Mouse (Mus musculus) left cerebral cortex, adult 6 months (tissue): ENCODE measurements around the gene Prdx1. TPM values are rescaled to one million over a fixed set of nuclear protein-coding genes. Genes with fewer than 3 reads are reported as not detected.

Source experiments
- long read RNA-seq, 2 experiments: library from polyadenylated mRNA; unstranded; transcript quantifications; one replicate each; pipeline ENCODE4 v2.0.0; 2019 to 2020
- polyA plus RNA-seq: library from polyadenylated mRNA; unstranded; fragments of <200 nt; fragmentation: Nextera tagmentation; gene quantifications from 2 replicates; pipeline ENCODE4 v1.2.3, GENCODE M21; 2021

Prdx1 gene
- polyA plus RNA-seq, result 680 and 725 TPM in 2 replicates
- long read RNA-seq, experiment 1, transcript Prdx1-202 (6 exons, 877 nt), result minor isoform, 7 of 751 reads
- long read RNA-seq, experiment 1, transcript Prdx1-201 (5 exons, 636 nt), result minor isoform, 12 of 751 reads
- long read RNA-seq, experiment 1, transcript Prdx1-204 (6 exons, 2,294 nt), result major isoform, 725 of 751 reads
- long read RNA-seq, experiment 1, partial matches to known transcripts, result 1 of 751 reads
- long read RNA-seq, experiment 1, other reads (novel, unspliced or antisense), result 6 of 751 reads
- long read RNA-seq, experiment 2, transcript Prdx1-204 (6 exons, 2,294 nt), result major isoform, 841 of 912 reads
- long read RNA-seq, experiment 2, transcript Prdx1-201 (5 exons, 636 nt), result minor isoform, 22 of 912 reads
- long read RNA-seq, experiment 2, partial matches to known transcripts, result 20 of 912 reads
- long read RNA-seq, experiment 2, other reads (novel, unspliced or antisense), result 27 of 912 reads

GRCm38 (mm10) chr4:116685402-116686061 is at the start of gene Prdx1:
Prdx1 (plus strand) TSS chr4:116685544.

GRCm38 (mm10) chr4:116650924-116651796 is 34.2 kb upstream of the Prdx1 start, which contains the start of gene Akr1a1:
Akr1a1 (minus strand) TSS chr4:116651680.

GRCm38 (mm10) chr4:116708201-116708764 is 22.9 kb downstream of the Prdx1 start, which contains the start of the genes Mmachc and Ccdc163:
Mmachc (minus strand) TSS chr4:116708406.
Ccdc163 (plus strand) TSS chr4:116708509.

GRCm38 (mm10) chr4:116720343-116721097 is 35.2 kb downstream of the Prdx1 start, which contains the start of gene Tesk2:
Tesk2 (plus strand) TSS chr4:116720948.

Other genes with a start within 250 kb of the Prdx1 start
- 10.1 and 13.0 TPM in 2 replicates for gene Mast2, start 221.4 kb upstream of the Prdx1 start, polyA plus RNA-seq
- 4.4 and 4.7 TPM in 2 replicates for gene Ipp, start 178.0 kb upstream of the Prdx1 start, polyA plus RNA-seq
- gene Tmem69, start 129.6 kb upstream of the Prdx1 start, polyA plus RNA-seq, result 5.1 and 6.1 TPM in 2 replicates
- gene Gpbp1l1, start 127.9 kb upstream of the Prdx1 start, polyA plus RNA-seq, result 5.2 and 5.8 TPM in 2 replicates
- 1.8 and 3.2 TPM in 2 replicates for gene Ccdc17, start 88.9 kb upstream of the Prdx1 start, polyA plus RNA-seq
- gene Nasp, start 57.6 kb upstream of the Prdx1 start, polyA plus RNA-seq, result 4.4 and 6.2 TPM in 2 replicates
- gene Akr1a1, start 33.9 kb upstream of the Prdx1 start, polyA plus RNA-seq, result 568 and 624 TPM in 2 replicates
- 10.1 and 15.4 TPM in 2 replicates for gene Mmachc, start 22.9 kb downstream of the Prdx1 start, polyA plus RNA-seq
- gene Ccdc163, start 23.0 kb downstream of the Prdx1 start, polyA plus RNA-seq, result 4.1 and 4.8 TPM in 2 replicates
- 2.4 and 2.5 TPM in 2 replicates for gene Tesk2, start 35.4 kb downstream of the Prdx1 start, polyA plus RNA-seq
- 8.2 and 10.8 TPM in 2 replicates for gene Toe1, start 122.1 kb downstream of the Prdx1 start, polyA plus RNA-seq
- gene Mutyh, start 122.2 kb downstream of the Prdx1 start, polyA plus RNA-seq, result 1.2 and 1.4 TPM in 2 replicates
- 2.2 and 2.4 TPM in 2 replicates for gene Hpdl, start 136.2 kb downstream of the Prdx1 start, polyA plus RNA-seq
- gene Zswim5, start 191.8 kb downstream of the Prdx1 start, polyA plus RNA-seq, result 0.75 and 0.85 TPM in 2 replicates